Mouse (Mus musculus) frontal cortex, postnatal 10 days (tissue): ENCODE data around the gene Adat3.
A peak's percentile ranks its signal among the peaks of the same experiment; 100 is the strongest.

Experiments used
- DNase-seq, 2 experiments: peaks; one replicate each; pipeline ENCODE4 v3.0.0; 2022; ENCODE audit warnings: low spot score in 2 of 2, mixed read lengths in 1 of 2

The Adat3 gene

GRCm38 (mm10) chr10:80602698-80603325 is at the start of gene Adat3, which contains the start of gene Scamp4:
Gene Adat3, plus strand, starts transcription at chr10:80602880.
Gene Scamp4, plus strand, starts transcription at chr10:80602872.
- DNase-seq = peak; percentile 90 to 95

GRCm38 (mm10) chr10:80553575-80553974 is 49.1 kb upstream of the Adat3 start:
- DNase-seq = no peak

GRCm38 (mm10) chr10:80553997-80554396 is 48.7 kb upstream of the Adat3 start:
- no peak for DNase-seq

GRCm38 (mm10) chr10:80557346-80557965 is 45.2 kb upstream of the Adat3 start:
- peak in 1 of 2 experiments; percentile 71 for DNase-seq

GRCm38 (mm10) chr10:80559431-80559830 is 43.2 kb upstream of the Adat3 start:
- DNase-seq = no peak

GRCm38 (mm10) chr10:80560621-80561020 is 42.1 kb upstream of the Adat3 start:
- no peak for DNase-seq

GRCm38 (mm10) chr10:80561116-80561944 is 41.4 kb upstream of the Adat3 start, which contains the start of gene Rexo1:
Gene Rexo1, minus strand, starts transcription at chr10:80561560.
- peak; percentile 83 to 89 for DNase-seq

GRCm38 (mm10) chr10:80566375-80567092 is 36.1 kb upstream of the Adat3 start:
- DNase-seq = peak; percentile 80 to 85

- no peak for DNase-seq
Observed at GRCm38 (mm10) chr10:80568876-80569275, 33.8 kb upstream of the Adat3 start.

GRCm38 (mm10) chr10:80569664-80570066 is 33.0 kb upstream of the Adat3 start:
- peak in 1 of 2 experiments; percentile 42 for DNase-seq

GRCm38 (mm10) chr10:80570419-80570818 is 32.3 kb upstream of the Adat3 start:
- no peak for DNase-seq

- DNase-seq = no peak
Observed at GRCm38 (mm10) chr10:80570871-80571836, 31.5 kb upstream of the Adat3 start.

- DNase-seq = no peak
Observed at GRCm38 (mm10) chr10:80572477-80572876, 30.2 kb upstream of the Adat3 start.

GRCm38 (mm10) chr10:80573944-80574343 is 28.7 kb upstream of the Adat3 start:
- DNase-seq = peak in 1 of 2 experiments; percentile 45

- DNase-seq = no peak
Observed at GRCm38 (mm10) chr10:80574896-80575295, 27.8 kb upstream of the Adat3 start.

- DNase-seq = no peak
Observed at GRCm38 (mm10) chr10:80575925-80576324, 26.8 kb upstream of the Adat3 start.

- peak in 1 of 2 experiments; percentile 55 for DNase-seq
Observed at GRCm38 (mm10) chr10:80576351-80577194, 26.1 kb upstream of the Adat3 start.

- peak; percentile 94 to 97 for DNase-seq
Observed at GRCm38 (mm10) chr10:80577195-80578130, 25.2 kb upstream of the Adat3 start, which contains the start of gene Klf16. Gene Klf16, minus strand, starts transcription at chr10:80577321.
